Mouse (Mus musculus) embryonic facial prominence, embryonic 12.5 days (tissue): ENCODE data around the gene Acvr1b. TPM values are rescaled to one million over a fixed set of nuclear protein-coding genes. Genes with fewer than 3 reads are reported as not detected.

ENCODE experiments used
- ATAC-seq: fragments of 200-750 bp; cut with Nextera tagmentation; 2 replicates; pipeline ENCODE4 v1.8.0; 2017; ENCODE audit not compliant: insufficient number of reproducible peaks, insufficient read depth, low FRiP score, low TSS enrichment
- H3K27ac ChIP-seq: fragments of 300-500 bp; sonication (generic); 2 replicates; pipeline ENCODE4 v1.5.1; 2016; ENCODE audit warnings: mild to moderate bottlenecking
- H3K27me3 ChIP-seq: fragments of 300-500 bp; sonication (generic); 2 replicates; pipeline ENCODE4 v1.6.1; 2016; ENCODE audit warnings: mild to moderate bottlenecking, moderate library complexity
- H3K36me3 ChIP-seq: fragments of 300-500 bp; sonication (generic); 2 replicates; pipeline ENCODE4 v1.6.1; 2016; ENCODE audit warnings: mild to moderate bottlenecking
- H3K4me1 ChIP-seq: fragments of 300-500 bp; sonication (generic); 2 replicates; pipeline ENCODE4 v1.6.1; 2016
- H3K4me2 ChIP-seq: fragments of 300-500 bp; sonication (generic); replicated peaks from 2 replicates; pipeline ENCODE4 v1.6.1; 2016; ENCODE audit warnings: mild to moderate bottlenecking, moderate library complexity
- H3K4me3 ChIP-seq: fragments of 300-500 bp; sonication (generic); 2 replicates; pipeline ENCODE4 v1.5.1; 2016; ENCODE audit warnings: mild to moderate bottlenecking
- H3K9ac ChIP-seq: fragments of 300-500 bp; sonication (generic); 2 replicates; pipeline ENCODE4 v1.6.1; 2016; ENCODE audit warnings: mild to moderate bottlenecking, moderate library complexity
- H3K9me3 ChIP-seq: fragments of 300-500 bp; sonication (generic); 2 replicates; pipeline ENCODE4 v1.6.1; 2016; ENCODE audit warnings: mild to moderate bottlenecking, moderate library complexity
- WGBS: fragments of 180-500 bp; shearing (Covaris S2); methylation state at CpG from one replicate; pipeline ENCODE4 v1.1.7; 2016; 5-methylcytosine and 5-hydroxymethylcytosine counted together
- polyA plus RNA-seq: library from polyadenylated mRNA; unstranded; fragments of >200 nt; fragmentation: Nextera tagmentation; extraction: Ambion mirVana; gene quantifications from 2 replicates; pipeline ENCODE4 v1.2.1, GENCODE M21; 2016

Acvr1b gene
- polyA plus RNA-seq, 1 experiment from 2014 or later = 7.5 TPM

DNA sequence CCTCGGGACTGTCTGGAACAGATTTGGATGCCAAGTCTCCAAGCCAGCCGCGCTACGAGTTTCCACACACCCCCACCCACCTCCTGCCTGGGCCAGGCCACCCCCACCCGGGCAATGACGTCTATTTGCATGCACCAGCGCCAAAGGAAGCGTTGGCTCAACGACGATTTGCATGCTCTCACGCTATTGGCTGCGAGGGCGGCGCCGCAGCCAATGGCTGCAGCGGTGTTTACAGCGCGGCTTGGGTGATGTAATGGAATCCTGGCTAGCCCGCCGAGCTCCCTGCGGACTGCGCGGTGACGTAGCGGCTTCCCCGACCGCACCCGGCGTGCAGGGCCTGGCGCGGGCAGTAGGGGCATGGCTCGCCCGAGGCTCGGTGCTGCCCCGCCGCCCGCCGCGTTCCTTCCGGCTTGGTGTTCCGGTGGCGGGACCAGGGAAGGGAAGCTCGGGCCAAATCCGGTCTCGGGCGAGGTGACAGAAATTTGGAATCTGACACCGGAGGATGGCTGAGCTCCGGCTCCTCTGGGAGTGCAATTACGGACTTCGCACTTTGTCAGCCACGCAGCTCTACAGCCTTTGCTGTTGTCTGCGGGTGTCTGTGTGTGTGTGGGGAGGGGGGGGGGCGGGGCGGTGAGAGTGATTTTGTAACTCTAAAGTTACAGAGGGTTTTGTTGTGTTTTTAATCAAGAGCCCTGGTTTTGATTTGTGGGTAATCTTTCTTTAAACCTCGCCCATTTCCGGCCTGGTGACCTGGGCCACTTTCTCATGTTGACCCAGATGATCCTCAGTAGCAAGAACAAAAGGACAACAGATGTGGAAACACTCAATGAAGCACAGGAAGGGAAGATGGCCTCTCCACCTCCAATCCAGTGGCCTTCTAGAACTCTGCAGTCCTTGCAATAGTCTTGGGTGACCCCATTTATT is 72.6 kb downstream of the Acvr1b start:
- ATAC-seq = peak; percentile 93
- WGBS = under 1% methylated on average over 55 of the region's 56 CpGs
- peak overlapping the region; percentile 58 for H3K4me2 ChIP-seq
- H3K4me1 ChIP-seq = peaks cover 24% of the 10 kb centered on the region
- no peaks in the 10 kb centered on the region for H3K36me3 ChIP-seq
- no peaks in the 10 kb centered on the region for H3K9me3 ChIP-seq
- no peaks in the 10 kb centered on the region for H3K27me3 ChIP-seq
- H3K4me3 ChIP-seq = peak overlapping the region; percentile 42
- peak overlapping the region; percentile 90 for H3K27ac ChIP-seq
- peak overlapping the region; percentile 31; the same call in 1 of the 2 replicates for H3K9ac ChIP-seq

GRCm38 (mm10) chr15:101247155-101247498 is 73.3 kb downstream of the Acvr1b start:
- 35% methylated on average over 1 of the region's 1 CpGs for WGBS

DNA sequence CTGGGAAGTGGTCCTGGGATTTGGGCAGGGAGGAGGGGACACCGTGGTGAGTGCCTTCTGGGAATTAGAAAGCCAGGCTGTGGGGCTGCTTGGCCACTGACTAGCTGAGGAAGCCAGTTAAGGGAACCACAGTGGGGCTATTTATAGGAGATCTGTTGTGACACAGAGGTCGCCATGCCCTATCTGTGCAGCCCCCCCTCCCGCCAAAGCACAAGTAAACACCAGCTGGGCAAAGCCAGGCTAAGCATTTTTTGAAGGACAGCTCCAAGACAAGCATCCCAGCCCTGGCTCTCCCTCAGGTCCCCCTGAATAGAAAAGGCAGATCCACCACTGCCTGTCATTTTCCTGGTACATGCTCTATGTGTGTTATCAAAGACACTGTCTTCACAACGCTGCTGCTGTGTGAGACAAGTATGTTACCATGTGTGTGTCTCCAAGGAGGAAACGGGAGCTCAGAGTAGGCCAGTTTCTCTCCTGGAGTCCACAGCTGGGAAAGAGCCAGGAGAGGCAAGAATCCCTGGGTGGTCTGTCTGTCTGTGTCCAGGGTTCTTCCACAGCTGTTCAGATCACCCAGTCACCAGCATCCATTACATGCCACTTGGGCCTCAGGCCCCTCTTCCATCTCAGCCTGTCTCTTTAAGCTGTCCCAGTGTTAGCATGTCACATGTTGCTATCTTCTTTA is 74.3 kb downstream of the Acvr1b start:
- H3K4me3 ChIP-seq = no peak overlapping the region
- H3K4me2 ChIP-seq = no peak overlapping the region
- H3K4me1 ChIP-seq = peaks cover 20% of the 10 kb centered on the region
- peak overlapping the region; percentile 18 for H3K27ac ChIP-seq
- H3K9ac ChIP-seq = no peak overlapping the region
- 28% methylated on average over 5 of the region's 5 CpGs for WGBS
- no peaks in the 10 kb centered on the region for H3K27me3 ChIP-seq
- H3K9me3 ChIP-seq = no peaks in the 10 kb centered on the region
- H3K36me3 ChIP-seq = no peaks in the 10 kb centered on the region
- no peak for ATAC-seq

More at GRCm38 (mm10) chr15:101247155-101247498, 73.3 kb downstream of the Acvr1b start:
- Histone ChIP-seq H3K9me3 (no peaks in the 10 kb centered on the region), H3K9ac (0 out of 2 replicates have a peak overlapping the region, but pooled peaks have one; percentile 31), H3K27me3 (no peaks in the 10 kb centered on the region), H3K4me2 (peak overlapping the region; percentile 58; the same call in 1 of the 2 replicates), H3K27ac (peak overlapping the region; percentile 90), H3K4me3 (peak overlapping the region; percentile 42), H3K36me3 (no peaks in the 10 kb centered on the region), H3K4me1 (peaks cover 24% of the 10 kb centered on the region)
- no peak for ATAC-seq

GRCm38 (mm10) chr15:101250220-101250800 is 76.4 kb downstream of the Acvr1b start:
- Histone ChIP-seq H3K36me3 (no peaks in the 10 kb centered on the region), H3K9ac (no peak overlapping the region), H3K27me3 (peaks cover 4% of the 10 kb centered on the region; the same call in 1 of the 2 replicates), H3K4me1 (peaks cover 27% of the 10 kb centered on the region), H3K27ac (no peak overlapping the region), H3K4me3 (no peak overlapping the region), H3K4me2 (no peak overlapping the region), H3K9me3 (no peaks in the 10 kb centered on the region)
- ATAC-seq = no peak
- 87% methylated on average over 9 of the region's 9 CpGs for WGBS

DNA sequence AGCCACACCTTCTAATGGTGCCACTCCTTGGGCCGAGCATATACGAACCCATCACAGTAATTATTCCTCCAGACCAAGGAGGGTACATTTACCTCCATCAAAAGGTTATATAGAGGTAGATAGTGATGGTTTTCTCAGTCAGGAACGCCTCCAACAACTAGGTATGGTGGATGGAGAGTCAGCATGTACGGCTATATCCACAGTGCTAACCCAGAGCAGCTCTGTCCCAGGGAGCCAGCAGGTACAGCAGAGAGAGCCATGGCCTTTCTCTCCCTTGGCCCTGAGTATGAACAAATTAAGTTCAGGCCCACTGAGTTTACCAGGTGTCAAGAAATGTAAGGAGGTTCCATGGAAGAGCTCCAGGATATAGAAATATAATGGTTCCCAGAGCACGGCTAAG is 78.1 kb downstream of the Acvr1b start:
- Histone ChIP-seq H3K9ac (no peak overlapping the region), H3K4me1 (peaks cover 20% of the 10 kb centered on the region), H3K36me3 (no peaks in the 10 kb centered on the region), H3K27ac (no peak overlapping the region), H3K4me3 (no peak overlapping the region), H3K27me3 (peaks cover 4% of the 10 kb centered on the region; the same call in 1 of the 2 replicates), H3K4me2 (no peak overlapping the region), H3K9me3 (no peaks in the 10 kb centered on the region)
- 84% methylated on average over 5 of the region's 5 CpGs for WGBS
- no peak for ATAC-seq

- no peak for ATAC-seq
- peaks cover 4% of the 10 kb centered on the region; the same call in 1 of the 2 replicates for H3K27me3 ChIP-seq
- H3K9me3 ChIP-seq = no peaks in the 10 kb centered on the region
These were observed 78.7 kb downstream of the Acvr1b start for GRCm38 (mm10) chr15:101252614-101253013.

DNA sequence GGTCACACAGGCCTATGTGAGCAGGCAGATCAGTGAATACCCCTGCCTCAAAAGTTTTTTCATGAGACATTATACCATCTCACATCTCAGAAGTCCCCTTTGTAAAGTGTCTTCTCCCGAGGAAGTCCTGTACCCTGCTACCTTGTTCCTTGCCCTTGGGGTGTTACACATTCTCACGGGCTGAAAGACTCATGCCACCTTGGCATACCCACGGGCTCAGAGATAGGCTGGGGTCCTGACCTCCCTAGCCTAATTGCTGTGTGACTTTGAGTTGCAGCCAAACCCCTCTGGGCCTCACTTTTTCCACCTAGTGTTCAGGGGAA is 79.7 kb downstream of the Acvr1b start:
- peak overlapping the region; percentile 90 for H3K4me2 ChIP-seq
- 0 out of 2 replicates have a peak overlapping the region, but pooled peaks have one; percentile 56 for H3K27ac ChIP-seq
- H3K9me3 ChIP-seq = no peaks in the 10 kb centered on the region
- H3K4me1 ChIP-seq = peaks cover 7% of the 10 kb centered on the region
- 32% methylated on average over 3 of the region's 3 CpGs for WGBS
- H3K9ac ChIP-seq = peak overlapping the region; percentile 77
- H3K4me3 ChIP-seq = peak overlapping the region; percentile 62
- no peaks in the 10 kb centered on the region for H3K36me3 ChIP-seq
- H3K27me3 ChIP-seq = peaks cover 4% of the 10 kb centered on the region; the same call in 1 of the 2 replicates
- no peak for ATAC-seq

More at GRCm38 (mm10) chr15:101252614-101253013, 78.7 kb downstream of the Acvr1b start:
- Histone ChIP-seq H3K4me3 (no peak overlapping the region), H3K36me3 (no peaks in the 10 kb centered on the region), H3K4me1 (peaks cover 16% of the 10 kb centered on the region), H3K9ac (no peak overlapping the region), H3K4me2 (no peak overlapping the region), H3K27ac (no peak overlapping the region)
- WGBS = 87% methylated on average over 6 of the region's 6 CpGs

GRCm38 (mm10) chr15:101253886-101254795 is 80.3 kb downstream of the Acvr1b start, which contains the start of gene Nr4a1:
Gene Nr4a1, plus strand, starts transcription at chr15:101254269.
- Histone ChIP-seq H3K4me3 (peak within 1 kb of the TSS; percentile 62), H3K9me3 (no peaks in the 10 kb centered on the region), H3K27me3 (peaks cover 4% of the 10 kb centered on the region; the same call in 1 of the 2 replicates), H3K36me3 (no peaks in the 10 kb centered on the region), H3K4me1 (peaks cover 7% of the 10 kb centered on the region), H3K27ac (peak within 1 kb of the TSS; percentile 56; the same call in 1 of the 2 replicates), H3K9ac (peak within 1 kb of the TSS; percentile 77), H3K4me2 (peak within 1 kb of the TSS; percentile 90)
- 2% methylated on average over 61 of the region's 82 CpGs for WGBS
- peak; percentile 58; the same call in 1 of the 2 replicates for ATAC-seq

DNA sequence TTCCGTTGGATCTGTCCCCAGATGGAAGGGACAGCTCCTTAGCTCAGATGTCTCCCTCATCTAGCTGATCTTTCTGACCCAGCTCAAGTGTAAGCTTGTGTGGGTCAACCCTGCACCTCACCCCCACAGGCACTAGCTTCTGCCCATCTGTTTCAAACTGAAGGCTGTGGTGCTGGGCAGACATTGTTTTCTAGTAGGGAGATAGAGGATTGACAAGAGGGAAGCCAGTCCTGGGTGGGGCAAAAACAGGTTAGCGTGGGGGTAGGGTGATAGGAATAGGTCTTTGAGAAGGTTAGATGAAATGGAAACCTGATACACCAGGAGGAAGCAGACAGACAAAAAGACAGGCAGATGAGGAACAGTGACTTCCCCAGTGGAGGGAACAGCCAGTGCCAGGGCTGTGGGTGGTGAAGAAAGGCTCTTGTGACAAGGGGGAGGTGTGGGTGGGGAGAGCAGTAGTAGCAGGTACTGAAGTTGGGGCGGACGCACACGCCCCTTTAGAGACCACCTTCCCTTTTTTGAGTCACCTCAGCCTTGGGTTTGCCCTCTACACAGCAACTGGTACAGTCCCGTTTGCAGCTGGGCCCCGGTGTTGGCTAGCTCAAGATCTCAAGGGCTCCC is 82.1 kb downstream of the Acvr1b start:
- H3K4me1 ChIP-seq = peaks cover 15% of the 10 kb centered on the region
- no peak overlapping the region for H3K4me2 ChIP-seq
- 83% methylated on average over 7 of the region's 7 CpGs for WGBS
- H3K9ac ChIP-seq = no peak overlapping the region
- no peak overlapping the region for H3K4me3 ChIP-seq
- H3K36me3 ChIP-seq = no peaks in the 10 kb centered on the region
- ATAC-seq = no peak
- no peak overlapping the region for H3K27ac ChIP-seq
- peaks cover 4% of the 10 kb centered on the region; the same call in 1 of the 2 replicates for H3K27me3 ChIP-seq
- H3K9me3 ChIP-seq = no peaks in the 10 kb centered on the region

GRCm38 (mm10) chr15:101256463-101257206 is 82.8 kb downstream of the Acvr1b start:
- Histone ChIP-seq H3K27me3 (peaks cover 4% of the 10 kb centered on the region; the same call in 1 of the 2 replicates), H3K9ac (no peak overlapping the region), H3K27ac (no peak overlapping the region), H3K4me1 (peaks cover 22% of the 10 kb centered on the region), H3K4me2 (no peak overlapping the region), H3K9me3 (no peaks in the 10 kb centered on the region), H3K4me3 (no peak overlapping the region), H3K36me3 (no peaks in the 10 kb centered on the region)
- WGBS = 76% methylated on average over 14 of the region's 14 CpGs
- no peak for ATAC-seq
